Mouse (Mus musculus): Measurements from ENCODE around the gene Rtn4rl2. TPM values are rescaled to one million over a fixed set of nuclear protein-coding genes. Genes with fewer than 3 reads are reported as not detected.
A peak's percentile ranks its signal among the peaks of the same experiment; 100 is the strongest.

The Rtn4rl2 gene
- polyA plus RNA-seq, 1 experiment from 2014 or later: 0.98 TPM

DNA sequence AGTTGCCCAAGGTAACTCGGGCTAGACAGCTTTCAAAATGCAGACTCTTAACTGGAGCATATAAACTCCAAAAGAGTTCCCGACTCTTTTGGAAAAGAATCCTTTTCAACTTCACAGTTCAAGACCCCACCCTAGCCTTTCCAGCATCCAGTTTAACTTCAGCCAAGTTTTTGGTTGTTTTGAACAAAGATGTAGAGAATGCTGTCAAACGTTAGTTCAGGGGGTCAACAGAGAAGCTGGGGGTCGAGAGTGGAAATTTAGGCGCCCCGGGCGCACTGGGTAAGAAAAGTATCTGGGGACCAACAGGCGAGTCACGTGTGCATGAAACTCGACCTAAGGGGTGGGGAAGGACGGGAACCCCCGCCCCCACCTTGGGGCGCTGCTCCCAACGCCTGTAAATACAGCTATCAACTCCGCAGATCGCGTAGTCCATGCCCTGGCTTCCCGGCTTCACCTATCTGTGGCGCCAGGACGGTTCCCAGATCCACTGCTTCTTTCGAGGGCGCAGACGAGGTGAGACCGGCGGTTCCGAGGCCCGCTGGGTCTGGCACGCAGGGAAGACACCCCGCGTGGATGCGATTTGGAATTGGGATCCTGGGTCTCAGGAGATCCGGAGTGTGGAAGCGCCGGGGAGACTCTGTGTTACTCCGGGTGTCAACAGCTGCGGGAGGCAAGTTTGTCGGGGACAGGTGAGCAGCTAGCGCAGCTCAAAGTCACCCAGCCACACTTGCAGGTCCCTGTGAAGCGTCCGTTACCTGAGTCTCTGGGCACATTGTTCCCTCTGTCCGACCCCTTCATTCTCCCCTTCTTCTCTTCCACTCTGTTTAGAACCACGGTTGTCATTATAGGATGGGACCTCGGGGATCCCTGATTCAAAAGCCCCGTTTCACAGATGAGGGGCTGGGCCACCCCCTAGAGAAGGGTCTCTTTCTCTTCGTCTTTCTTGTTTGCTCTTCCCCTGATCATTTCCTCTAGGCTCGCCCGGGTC lies 47.2 kb downstream of the Rtn4rl2 start:
- no peak for TF ChIP-seq CTCF (IDR thresholded peaks at IDR 0.05; ENCODE audit: low read depth)
- no peaks in the 10 kb centered on the region for H3K27me3 ChIP-seq (replicated peaks; ENCODE audit: control insufficient read depth, insufficient read depth, low read length)
- H3K4me2 ChIP-seq (replicated peaks; ENCODE audit: low read depth): peak overlapping the region; percentile 98
- peak overlapping the region; percentile 48 for H3K9ac ChIP-seq (ENCODE audit: low read depth, low read length)
- H3K4me1 ChIP-seq (replicated peaks; ENCODE audit: control insufficient read depth, insufficient read depth, low read length): no peaks in the 10 kb centered on the region
- no peaks in the 10 kb centered on the region for H3K9me3 ChIP-seq (ENCODE audit: control insufficient read depth)
- peak overlapping the region; percentile 15; the same call in 1 of the 2 replicates for H3K27ac ChIP-seq (ENCODE audit: low read depth, low read length)
- 0 out of 2 replicates have a peak, but pooled peaks have one; percentile 17 for ATAC-seq
- peak overlapping the region; percentile 48 for H3K4me3 ChIP-seq (ENCODE audit: low read depth, low read length)
- H3K36me3 ChIP-seq (ENCODE audit: control insufficient read depth, insufficient read depth): no peaks in the 10 kb centered on the region
- WGBS: 2% methylated on average over 47 of the region's 47 CpGs

- TF ChIP-seq CTCF (IDR thresholded peaks at IDR 0.05; ENCODE audit: low read depth): no peak
- H3K27ac ChIP-seq (ENCODE audit: low read depth, low read length): peak within 1 kb of the TSS; percentile 15; the same call in 1 of the 2 replicates
- H3K4me1 ChIP-seq (replicated peaks; ENCODE audit: control insufficient read depth, insufficient read depth, low read length): no peaks in the 10 kb centered on the region
- ATAC-seq: no peak
- no peaks in the 10 kb centered on the region for H3K9me3 ChIP-seq (ENCODE audit: control insufficient read depth)
- peak within 1 kb of the TSS; percentile 98 for H3K4me2 ChIP-seq (replicated peaks; ENCODE audit: low read depth)
- peak within 1 kb of the TSS; percentile 48 for H3K4me3 ChIP-seq (ENCODE audit: low read depth, low read length)
- 32% methylated on average over 10 of the region's 10 CpGs for WGBS
- H3K9ac ChIP-seq (ENCODE audit: low read depth, low read length): peak within 1 kb of the TSS; percentile 48
- no peaks in the 10 kb centered on the region for H3K27me3 ChIP-seq (replicated peaks; ENCODE audit: control insufficient read depth, insufficient read depth, low read length)
- H3K36me3 ChIP-seq (ENCODE audit: control insufficient read depth, insufficient read depth): no peaks in the 10 kb centered on the region
These were observed 47.9 kb downstream of the Rtn4rl2 start, which contains the start of gene Slc43a1 for GRCm38 (mm10) chr2:84838593-84838949. Gene Slc43a1 (plus strand): TSS chr2:84838850.

- Histone ChIP-seq H3K9ac (ENCODE audit: low read depth, low read length) (no peak overlapping the region), H3K4me2 (replicated peaks; ENCODE audit: low read depth) (no peak overlapping the region; the same call in 1 of the 2 replicates), H3K27me3 (replicated peaks; ENCODE audit: control insufficient read depth, insufficient read depth, low read length) (no peaks in the 10 kb centered on the region), H3K27ac (ENCODE audit: low read depth, low read length) (no peak overlapping the region), H3K36me3 (ENCODE audit: control insufficient read depth, insufficient read depth) (no peaks in the 10 kb centered on the region), H3K4me1 (replicated peaks; ENCODE audit: control insufficient read depth, insufficient read depth, low read length) (no peaks in the 10 kb centered on the region), H3K4me3 (ENCODE audit: low read depth, low read length) (no peak overlapping the region), H3K9me3 (ENCODE audit: control insufficient read depth) (no peaks in the 10 kb centered on the region)
- ATAC-seq: no peak
- 33% methylated on average over 9 of the region's 9 CpGs for WGBS
- TF ChIP-seq CTCF (IDR thresholded peaks at IDR 0.05; ENCODE audit: low read depth): no peak
These were observed 48.5 kb downstream of the Rtn4rl2 start for GRCm38 (mm10) chr2:84837817-84838592.

DNA sequence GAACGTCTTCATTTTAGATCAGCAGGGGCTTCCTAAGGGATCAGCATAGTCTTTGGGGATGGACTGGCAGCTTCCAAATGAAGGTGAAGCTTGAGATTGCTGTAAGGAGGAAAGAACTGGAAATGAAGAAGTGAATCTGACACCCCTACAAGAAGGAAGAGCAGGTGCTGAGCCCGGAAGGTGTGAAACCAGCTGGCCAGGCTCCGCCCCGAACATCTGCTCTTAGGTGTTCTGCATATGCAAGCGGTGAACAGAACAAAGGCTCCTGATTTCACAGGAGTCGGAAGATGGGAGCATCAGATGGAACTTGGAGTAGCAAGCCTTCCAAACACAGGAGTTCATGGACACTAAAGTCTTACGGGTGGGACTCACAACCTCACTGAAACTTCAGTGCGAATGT lies 49.4 kb downstream of the Rtn4rl2 start:
- ATAC-seq: no peak
- whole genome bisulfite sequencing: 51% methylated on average over 8 of the region's 8 CpGs
- H3K4me3 ChIP-seq (ENCODE audit: low read depth, low read length): no peak overlapping the region
- no peak overlapping the region for H3K9ac ChIP-seq (ENCODE audit: low read depth, low read length)
- H3K27me3 ChIP-seq (replicated peaks; ENCODE audit: control insufficient read depth, insufficient read depth, low read length): no peaks in the 10 kb centered on the region
- H3K27ac ChIP-seq (ENCODE audit: low read depth, low read length): no peak overlapping the region
- no peaks in the 10 kb centered on the region for H3K36me3 ChIP-seq (ENCODE audit: control insufficient read depth, insufficient read depth)
- no peak for TF ChIP-seq CTCF (IDR thresholded peaks at IDR 0.05; ENCODE audit: low read depth)
- no peaks in the 10 kb centered on the region for H3K9me3 ChIP-seq (ENCODE audit: control insufficient read depth)
- H3K4me2 ChIP-seq (replicated peaks; ENCODE audit: low read depth): no peak overlapping the region
- H3K4me1 ChIP-seq (replicated peaks; ENCODE audit: control insufficient read depth, insufficient read depth, low read length): no peaks in the 10 kb centered on the region

DNA sequence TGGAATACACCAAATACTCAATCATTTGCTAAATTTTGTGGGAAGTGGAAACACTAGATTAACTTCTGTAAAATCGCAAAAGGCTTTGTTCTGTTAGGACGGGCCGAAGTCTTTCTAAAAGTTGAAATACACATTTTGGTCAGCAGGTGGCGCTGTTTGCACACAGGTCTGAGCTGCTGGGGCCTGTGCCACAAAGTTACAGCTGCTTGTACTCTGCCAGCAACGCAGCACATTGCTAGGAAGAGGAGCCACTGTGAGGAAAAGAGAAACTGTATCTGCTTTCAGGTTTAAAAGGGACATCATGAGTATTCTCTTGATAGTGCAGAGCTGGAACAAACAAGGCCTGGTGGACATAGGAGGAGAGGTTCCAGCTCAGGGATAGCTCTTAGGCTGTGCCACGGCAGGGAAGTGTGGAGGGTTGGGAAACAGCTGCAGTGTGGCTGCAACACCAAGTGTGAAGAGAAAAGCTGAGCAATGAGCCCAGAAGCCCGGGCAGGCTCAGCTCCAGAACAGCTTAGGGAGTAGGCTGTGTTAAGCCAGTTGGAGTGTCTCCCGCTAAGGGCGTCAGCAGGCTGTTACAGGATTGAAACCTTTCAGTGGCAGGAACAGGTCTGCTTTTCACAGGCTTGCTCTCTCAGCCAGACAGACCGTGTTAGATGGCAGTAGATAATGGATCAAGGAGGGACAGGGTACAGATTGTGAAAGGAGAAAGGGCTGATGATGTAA lies 54.7 kb downstream of the Rtn4rl2 start:
- peak; percentile 63 for ATAC-seq
- WGBS: 25% methylated on average over 10 of the region's 10 CpGs
- no peak overlapping the region for H3K4me3 ChIP-seq (ENCODE audit: low read depth, low read length)

More for the DNA sequence above, 54.7 kb downstream of the Rtn4rl2 start:
- Histone ChIP-seq H3K27me3 (replicated peaks; ENCODE audit: control insufficient read depth, insufficient read depth, low read length) (no peaks in the 10 kb centered on the region), H3K9ac (ENCODE audit: low read depth, low read length) (no peak overlapping the region), H3K4me1 (replicated peaks; ENCODE audit: control insufficient read depth, insufficient read depth, low read length) (no peaks in the 10 kb centered on the region), H3K9me3 (ENCODE audit: control insufficient read depth) (no peaks in the 10 kb centered on the region), H3K4me2 (replicated peaks; ENCODE audit: low read depth) (0 out of 2 replicates have a peak overlapping the region, but pooled peaks have one; percentile 13), H3K27ac (ENCODE audit: low read depth, low read length) (peak overlapping the region; percentile 22; the same call in 1 of the 2 replicates), H3K36me3 (ENCODE audit: control insufficient read depth, insufficient read depth) (peaks cover 14% of the 10 kb centered on the region)
- peak; percentile 96 for TF ChIP-seq CTCF (IDR thresholded peaks at IDR 0.05; ENCODE audit: low read depth)
